Mouse (Mus musculus) ES-Bruce4 (cell line): ENCODE measurements around the gene Mier3. TPM values are rescaled to one million over a fixed set of nuclear protein-coding genes. Genes with fewer than 3 reads are reported as not detected.

Experiments used
- H3K27ac ChIP-seq: 2 replicates; pipeline ENCODE4 v1.5.1; 2012; ENCODE audit warnings: low read length, inconsistent platforms; ENCODE audit not compliant: insufficient read depth
- H3K27me3 ChIP-seq: 2 replicates; pipeline ENCODE4 v1.6.1; 2012; ENCODE audit warnings: mild to moderate bottlenecking, low read length, inconsistent platforms; ENCODE audit not compliant: control insufficient read depth, poor library complexity, insufficient read depth, severe bottlenecking
- H3K36me3 ChIP-seq: 2 replicates; pipeline ENCODE4 v1.6.1; 2012; ENCODE audit warnings: inconsistent platforms, mild to moderate bottlenecking, low read length, moderate library complexity; ENCODE audit not compliant: control insufficient read depth, poor library complexity, insufficient read depth, severe bottlenecking
- H3K4me1 ChIP-seq: one replicate; pipeline ENCODE4 v1.8.1; 2011; ENCODE audit warnings: low read length; ENCODE audit not compliant: control insufficient read depth, insufficient read depth
- H3K4me3 ChIP-seq: 2 replicates; pipeline ENCODE4 v1.5.1; 2011; ENCODE audit warnings: low read depth, mild to moderate bottlenecking, low read length
- H3K9ac ChIP-seq: 2 replicates; pipeline ENCODE4 v1.6.1; 2012; ENCODE audit warnings: low read depth, mild to moderate bottlenecking, inconsistent platforms; ENCODE audit not compliant: poor library complexity, severe bottlenecking
- H3K9me3 ChIP-seq: replicated peaks from 2 replicates; pipeline ENCODE4 v1.6.1; 2012; ENCODE audit warnings: mild to moderate bottlenecking, low read length, inconsistent platforms; ENCODE audit not compliant: control insufficient read depth, poor library complexity, insufficient read depth, severe bottlenecking
- CTCF ChIP-seq: IDR thresholded peaks from one replicate; pipeline ENCODE4 v1.8.1; 2011; ENCODE audit warnings: low read depth, low read length
- EP300 ChIP-seq: IDR thresholded peaks from 2 replicates; pipeline ENCODE4 v1.6.1; 2011; ENCODE audit warnings: low read depth, low read length; ENCODE audit not compliant: insufficient read depth
- POLR2A ChIP-seq: IDR thresholded peaks from one replicate; pipeline ENCODE4 v1.8.1; 2011; ENCODE audit warnings: low read length; ENCODE audit not compliant: insufficient read depth
- polyA plus RNA-seq: library from polyadenylated mRNA; stranded (reverse); fragments of >200 nt; gene quantifications from 2 replicates; pipeline ENCODE4 v1.2.4, GENCODE M21; 2011; ENCODE audit warnings: low read depth; ENCODE audit not compliant: missing spikeins, insufficient read depth, insufficient read length

Gene Mier3
- polyA plus RNA-seq, 1 experiment: 48.7 TPM

GRCm38 (mm10) chr13:111651020-111651419 lies 29.8 kb upstream of the Mier3 start:
- Histone ChIP-seq H3K4me1 (no peaks in the 10 kb centered on the region), H3K9me3 (no peaks in the 10 kb centered on the region)

GRCm38 (mm10) chr13:111655273-111655672 lies 25.5 kb upstream of the Mier3 start:
- no peak overlapping the region for H3K4me3 ChIP-seq
- no peaks in the 10 kb centered on the region for H3K4me1 ChIP-seq
- no peaks in the 10 kb centered on the region for H3K9me3 ChIP-seq
- H3K9ac ChIP-seq: no peak overlapping the region
- no peak overlapping the region for H3K27ac ChIP-seq
- TF ChIP-seq POLR2A (no peak), CTCF (no peak), EP300 (no peak)
- no peaks in the 10 kb centered on the region for H3K36me3 ChIP-seq
- H3K27me3 ChIP-seq: no peaks in the 10 kb centered on the region

More at GRCm38 (mm10) chr13:111651020-111651419, 29.8 kb upstream of the Mier3 start:
- H3K27ac ChIP-seq: no peak overlapping the region
- H3K27me3 ChIP-seq: no peaks in the 10 kb centered on the region
- no peaks in the 10 kb centered on the region for H3K36me3 ChIP-seq
- TF ChIP-seq CTCF (no peak), POLR2A (no peak), EP300 (no peak)
- no peak overlapping the region for H3K9ac ChIP-seq
- no peak overlapping the region for H3K4me3 ChIP-seq

GRCm38 (mm10) chr13:111655856-111656255 lies 24.9 kb upstream of the Mier3 start:
- H3K9ac ChIP-seq: no peak overlapping the region
- no peaks in the 10 kb centered on the region for H3K36me3 ChIP-seq
- H3K27ac ChIP-seq: no peak overlapping the region
- H3K9me3 ChIP-seq: no peaks in the 10 kb centered on the region
- H3K4me3 ChIP-seq: no peak overlapping the region
- no peaks in the 10 kb centered on the region for H3K4me1 ChIP-seq
- TF ChIP-seq POLR2A: no peak
- no peak for TF ChIP-seq EP300
- TF ChIP-seq CTCF: no peak
- H3K27me3 ChIP-seq: no peaks in the 10 kb centered on the region

- Histone ChIP-seq H3K4me3 (no peak overlapping the region), H3K36me3 (no peaks in the 10 kb centered on the region), H3K27ac (no peak overlapping the region), H3K9me3 (no peaks in the 10 kb centered on the region), H3K4me1 (no peaks in the 10 kb centered on the region), H3K9ac (no peak overlapping the region), H3K27me3 (no peaks in the 10 kb centered on the region)
- TF ChIP-seq CTCF (no peak), EP300 (no peak), POLR2A (no peak)
Measured at GRCm38 (mm10) chr13:111656309-111656708, 24.5 kb upstream of the Mier3 start.

GRCm38 (mm10) chr13:111656769-111657168 lies 24.0 kb upstream of the Mier3 start:
- no peaks in the 10 kb centered on the region for H3K9me3 ChIP-seq
- H3K9ac ChIP-seq: no peak overlapping the region
- TF ChIP-seq EP300 (no peak), POLR2A (no peak), CTCF (no peak)
- H3K27me3 ChIP-seq: no peaks in the 10 kb centered on the region
- H3K36me3 ChIP-seq: no peaks in the 10 kb centered on the region
- H3K4me1 ChIP-seq: no peaks in the 10 kb centered on the region
- H3K27ac ChIP-seq: no peak overlapping the region
- H3K4me3 ChIP-seq: no peak overlapping the region

GRCm38 (mm10) chr13:111658501-111659280 lies 22.1 kb upstream of the Mier3 start:
- Histone ChIP-seq H3K4me1 (no peaks in the 10 kb centered on the region), H3K36me3 (no peaks in the 10 kb centered on the region), H3K9ac (no peak overlapping the region), H3K27ac (no peak overlapping the region), H3K9me3 (no peaks in the 10 kb centered on the region), H3K4me3 (no peak overlapping the region), H3K27me3 (no peaks in the 10 kb centered on the region)
- no peak for TF ChIP-seq EP300
